Mouse (Mus musculus) brain, embryonic 18.5 days (tissue): ENCODE measurements around the gene Parp16.

Experiments
- DNase-seq: peaks from one replicate; pipeline ENCODE4 v3.0.0-alpha.2; 2012; ENCODE audit warnings: low read depth, low spot score

Parp16 gene

GRCm38 (mm10) chr9:65195053-65195452 lies at the start of gene Parp16:
Gene Parp16, plus strand, starts transcription at chr9:65195353.
- no peak for DNase-seq

- DNase-seq: no peak
These were observed 49.2 kb upstream of the Parp16 start for GRCm38 (mm10) chr9:65146001-65146400.

- no peak for DNase-seq
These were observed 46.6 kb upstream of the Parp16 start for GRCm38 (mm10) chr9:65148507-65148906.

GRCm38 (mm10) chr9:65152711-65153330 lies 42.3 kb upstream of the Parp16 start:
- no peak for DNase-seq

GRCm38 (mm10) chr9:65153331-65153711 lies 41.8 kb upstream of the Parp16 start:
- no peak for DNase-seq

GRCm38 (mm10) chr9:65154692-65155455 lies 40.3 kb upstream of the Parp16 start:
- DNase-seq: no peak

GRCm38 (mm10) chr9:65156604-65157003 lies 38.5 kb upstream of the Parp16 start:
- no peak for DNase-seq

- no peak for DNase-seq
These were observed 37.5 kb upstream of the Parp16 start for GRCm38 (mm10) chr9:65157631-65158030.

GRCm38 (mm10) chr9:65161188-65161587 lies 34.0 kb upstream of the Parp16 start:
- no peak for DNase-seq

GRCm38 (mm10) chr9:65161881-65162280 lies 33.3 kb upstream of the Parp16 start:
- no peak for DNase-seq

GRCm38 (mm10) chr9:65162711-65163639 lies 32.2 kb upstream of the Parp16 start:
- DNase-seq: no peak

GRCm38 (mm10) chr9:65164870-65165269 lies 30.3 kb upstream of the Parp16 start:
- DNase-seq: no peak

GRCm38 (mm10) chr9:65166386-65166785 lies 28.8 kb upstream of the Parp16 start:
- DNase-seq: no peak

- DNase-seq: no peak
These were observed 26.6 kb upstream of the Parp16 start for GRCm38 (mm10) chr9:65168534-65168933.

- no peak for DNase-seq
These were observed 26.2 kb upstream of the Parp16 start for GRCm38 (mm10) chr9:65168952-65169351.

GRCm38 (mm10) chr9:65172654-65173053 lies 22.5 kb upstream of the Parp16 start:
- DNase-seq: no peak

GRCm38 (mm10) chr9:65175234-65175938 lies 19.8 kb upstream of the Parp16 start:
- no peak for DNase-seq

- no peak for DNase-seq
These were observed 18.9 kb upstream of the Parp16 start for GRCm38 (mm10) chr9:65175939-65176871.

GRCm38 (mm10) chr9:65177497-65177896 lies 17.7 kb upstream of the Parp16 start:
- DNase-seq: no peak

GRCm38 (mm10) chr9:65177912-65178311 lies 17.2 kb upstream of the Parp16 start:
- DNase-seq: no peak
